Mouse (Mus musculus): ENCODE measurements around the gene Elp4. TPM values are rescaled to one million over a fixed set of nuclear protein-coding genes. Genes with fewer than 3 reads are reported as not detected.
A peak's percentile ranks its signal among the peaks of the same experiment; 100 is the strongest.

The Elp4 gene
- 47.3 and 47.4 TPM in 2 replicates for polyA plus RNA-seq (2016; fragmentation: Nextera tagmentation; extraction: Ambion mirVana)

DNA sequence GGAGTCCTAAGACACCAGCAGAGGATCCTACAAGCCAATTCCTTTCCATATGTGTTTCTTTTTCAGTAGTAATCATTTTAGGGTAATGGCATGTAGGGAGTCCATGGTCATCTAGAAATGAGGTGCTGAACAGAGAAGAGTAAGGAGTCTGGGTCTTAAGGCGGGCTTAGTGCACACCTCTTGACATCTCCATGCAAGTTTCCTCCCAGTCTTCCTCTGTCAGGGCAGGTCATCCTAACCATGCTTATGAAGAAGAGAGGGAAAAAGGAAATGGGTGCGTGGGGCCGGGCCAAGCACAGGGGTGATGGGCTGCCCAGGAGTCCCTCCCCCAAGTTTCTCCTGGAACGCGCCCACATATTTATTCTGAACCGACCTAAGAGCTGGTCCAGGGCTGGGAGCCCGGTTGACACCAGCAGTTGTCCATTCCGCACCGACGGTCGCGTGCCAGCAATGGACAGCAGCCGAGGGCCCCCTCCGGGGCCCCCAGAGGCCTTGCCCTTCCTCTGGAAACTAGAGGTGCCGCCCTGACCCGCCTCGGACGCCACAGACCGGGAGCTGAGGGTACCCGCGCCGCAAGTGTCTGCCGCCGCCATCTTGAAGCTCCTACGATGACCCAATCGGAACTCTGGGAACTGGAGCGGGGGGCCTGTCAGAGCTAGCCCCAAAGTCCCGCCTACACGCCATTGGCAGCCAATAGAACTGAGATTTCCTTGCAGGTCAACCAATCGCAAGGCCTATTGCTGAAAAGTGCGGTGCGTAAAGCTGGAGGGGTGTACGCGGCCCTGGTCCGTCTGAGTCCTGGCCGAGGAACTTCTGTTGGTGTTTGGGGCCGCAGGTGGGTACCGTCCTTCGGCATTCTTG, at the start of gene Elp4, which contains the start of gene Immp1l:
Gene Elp4 (minus strand): TSS at position 669 of the 861 bp plus-strand sequence.
Gene Immp1l (plus strand): TSS at position 743 of the 861 bp plus-strand sequence.
- no peak within 1 kb of the TSS for H3K27ac ChIP-seq
- H3K36me3 ChIP-seq, result no peaks in the 10 kb centered on the region
- peak within 1 kb of the TSS; percentile 77 for H3K4me2 ChIP-seq (replicated peaks)
- no peaks in the 10 kb centered on the region for H3K27me3 ChIP-seq (replicated peaks)
- peaks cover 6% of the 10 kb centered on the region; the same call in 1 of the 2 replicates for H3K4me1 ChIP-seq
- H3K9me3 ChIP-seq, result no peaks in the 10 kb centered on the region
- H3K4me3 ChIP-seq, result peak within 1 kb of the TSS; percentile 72
- WGBS, result under 1% methylated on average over 39 of the region's 39 CpGs
- ATAC-seq (ENCODE audit: low FRiP score, low read depth), result peak; percentile 100
- peak within 1 kb of the TSS; percentile 68 for H3K9ac ChIP-seq

GRCm38 (mm10) chr2:105953862-105954261, 49.5 kb upstream of the Elp4 start:
- Histone ChIP-seq H3K9ac (no peak overlapping the region), H3K27me3 (replicated peaks) (no peaks in the 10 kb centered on the region), H3K9me3 (no peaks in the 10 kb centered on the region), H3K4me2 (replicated peaks) (no peak overlapping the region), H3K4me1 (no peaks in the 10 kb centered on the region), H3K27ac (no peak overlapping the region), H3K36me3 (no peaks in the 10 kb centered on the region), H3K4me3 (no peak overlapping the region)
- no peak for ATAC-seq (ENCODE audit: low FRiP score, low read depth)
- 94% methylated on average over 4 of the region's 4 CpGs for WGBS

DNA sequence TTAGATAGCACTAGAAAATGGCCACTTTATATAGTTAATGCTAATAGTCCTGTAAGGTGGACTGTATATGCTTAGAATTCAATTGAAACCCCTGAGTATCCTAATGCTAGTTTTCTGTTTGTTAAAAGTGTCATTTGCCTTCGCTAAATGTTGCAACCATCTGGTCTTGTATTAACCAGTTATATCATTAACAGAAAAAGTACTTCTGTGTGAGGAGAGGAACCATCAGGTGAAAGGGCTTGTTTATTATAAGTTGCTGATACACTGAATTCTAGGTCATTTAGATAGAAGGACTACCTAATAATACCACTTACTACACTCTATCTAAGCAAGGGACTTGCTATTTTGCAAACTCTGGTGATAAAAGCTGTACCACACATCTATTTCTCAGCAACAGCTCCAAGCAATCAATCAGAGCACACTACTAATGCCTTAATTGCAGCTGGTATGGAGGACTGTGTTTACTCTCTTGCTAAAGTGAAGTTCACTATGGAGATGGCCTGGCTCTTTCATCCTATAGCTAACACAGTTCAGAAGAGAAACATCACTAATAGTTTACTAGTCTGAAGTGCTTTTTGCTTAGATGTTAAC, 47.1 kb upstream of the Elp4 start:
- H3K9me3 ChIP-seq, result no peaks in the 10 kb centered on the region
- H3K4me3 ChIP-seq, result no peak overlapping the region
- H3K36me3 ChIP-seq, result no peaks in the 10 kb centered on the region
- H3K27ac ChIP-seq, result no peak overlapping the region
- no peak overlapping the region for H3K4me2 ChIP-seq (replicated peaks)
- WGBS, result 96% methylated on average over 1 of the region's 1 CpGs
- H3K27me3 ChIP-seq (replicated peaks), result no peaks in the 10 kb centered on the region
- no peak for ATAC-seq (ENCODE audit: low FRiP score, low read depth)
- no peaks in the 10 kb centered on the region for H3K4me1 ChIP-seq
- H3K9ac ChIP-seq, result no peak overlapping the region

- H3K36me3 ChIP-seq, result no peaks in the 10 kb centered on the region
- no peaks in the 10 kb centered on the region for H3K9me3 ChIP-seq
- no peak overlapping the region for H3K27ac ChIP-seq
- 99% methylated on average over 2 of the region's 2 CpGs for WGBS
- no peak for ATAC-seq (ENCODE audit: low FRiP score, low read depth)
- H3K4me3 ChIP-seq, result no peak overlapping the region
- no peak overlapping the region for H3K9ac ChIP-seq
- no peak overlapping the region for H3K4me2 ChIP-seq (replicated peaks)
- H3K27me3 ChIP-seq (replicated peaks), result no peaks in the 10 kb centered on the region
- H3K4me1 ChIP-seq, result no peaks in the 10 kb centered on the region
Observed at GRCm38 (mm10) chr2:105950131-105950530, 45.8 kb upstream of the Elp4 start.

DNA sequence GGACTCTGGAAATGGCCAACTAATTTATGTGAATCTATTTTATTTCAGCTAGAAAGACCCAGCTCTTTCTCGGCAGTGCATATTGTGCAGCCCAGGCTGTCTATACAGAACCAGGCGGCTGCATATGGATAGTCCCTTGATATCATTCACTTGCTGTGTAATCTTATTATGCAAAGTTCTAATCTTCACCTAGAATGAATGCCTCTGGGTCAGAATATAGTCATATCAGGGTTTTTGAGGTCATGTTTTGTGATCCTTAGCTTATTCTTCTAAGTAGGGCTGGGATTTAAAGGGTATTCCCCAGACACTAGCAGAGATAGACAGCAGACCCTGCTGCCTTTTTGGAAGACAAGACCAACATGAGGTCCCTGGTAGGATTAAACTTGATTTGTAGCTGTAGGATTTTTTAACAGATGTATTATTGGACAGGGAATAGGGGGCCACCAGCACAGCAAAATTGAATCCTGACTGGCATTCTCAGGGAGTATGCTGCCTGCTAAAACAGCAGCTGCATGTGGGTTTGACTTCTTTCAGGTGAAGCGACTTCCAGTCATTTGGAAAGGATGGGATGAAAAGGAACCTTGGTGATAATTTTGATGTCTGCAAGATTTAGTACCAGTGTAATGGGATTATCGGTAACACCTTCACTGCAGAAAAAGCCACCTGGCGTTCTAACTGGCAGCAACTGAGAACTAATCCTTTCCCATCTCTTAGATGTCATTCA, 13.4 kb upstream of the Elp4 start:
- H3K36me3 ChIP-seq, result no peaks in the 10 kb centered on the region
- no peak overlapping the region for H3K4me3 ChIP-seq
- WGBS, result 78% methylated on average over 5 of the region's 5 CpGs
- no peak overlapping the region for H3K27ac ChIP-seq
- ATAC-seq (ENCODE audit: low FRiP score, low read depth), result no peak
- no peak overlapping the region for H3K4me2 ChIP-seq (replicated peaks)
- no peak overlapping the region for H3K9ac ChIP-seq
- no peaks in the 10 kb centered on the region for H3K9me3 ChIP-seq
- no peaks in the 10 kb centered on the region for H3K4me1 ChIP-seq
- no peaks in the 10 kb centered on the region for H3K27me3 ChIP-seq (replicated peaks)

- Histone ChIP-seq H3K9ac (no peak overlapping the region), H3K27me3 (replicated peaks) (no peaks in the 10 kb centered on the region), H3K4me3 (no peak overlapping the region), H3K4me2 (replicated peaks) (no peak overlapping the region), H3K36me3 (no peaks in the 10 kb centered on the region), H3K27ac (no peak overlapping the region), H3K9me3 (no peaks in the 10 kb centered on the region), H3K4me1 (no peaks in the 10 kb centered on the region)
- 94% methylated on average over 1 of the region's 1 CpGs for WGBS
- no peak for ATAC-seq (ENCODE audit: low FRiP score, low read depth)
Observed at GRCm38 (mm10) chr2:105916671-105917070, 12.3 kb upstream of the Elp4 start.

GRCm38 (mm10) chr2:105913655-105914366, 9.4 kb upstream of the Elp4 start:
- peaks cover 6% of the 10 kb centered on the region for H3K36me3 ChIP-seq
- H3K27me3 ChIP-seq (replicated peaks), result no peaks in the 10 kb centered on the region
- H3K9ac ChIP-seq, result no peak overlapping the region
- no peaks in the 10 kb centered on the region for H3K9me3 ChIP-seq
- WGBS, result 75% methylated on average over 6 of the region's 6 CpGs
- H3K4me1 ChIP-seq, result no peaks in the 10 kb centered on the region
- no peak overlapping the region for H3K27ac ChIP-seq
- ATAC-seq (ENCODE audit: low FRiP score, low read depth), result no peak
- H3K4me3 ChIP-seq, result no peak overlapping the region
- H3K4me2 ChIP-seq (replicated peaks), result no peak overlapping the region

DNA sequence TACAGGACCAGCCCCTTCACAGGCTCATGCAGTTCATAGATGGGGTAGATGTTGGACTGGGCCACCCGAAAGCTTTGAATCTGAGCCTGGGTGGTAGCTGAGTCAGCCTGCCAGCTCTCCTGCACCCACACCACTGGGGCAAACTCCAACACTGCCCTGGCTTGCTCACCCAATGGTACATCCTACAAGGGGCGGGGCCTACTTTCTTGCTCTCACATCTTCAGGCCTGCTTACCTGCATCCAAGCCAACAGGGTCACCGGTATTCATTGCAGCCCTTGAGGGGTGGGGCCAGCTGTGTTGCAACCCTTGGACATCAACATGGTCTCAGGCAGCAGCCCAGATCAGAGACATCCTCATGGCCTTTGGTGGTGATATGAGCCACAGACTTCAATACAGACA, 6.2 kb upstream of the Elp4 start:
- 89% methylated on average over 3 of the region's 3 CpGs for WGBS
- Histone ChIP-seq H3K9me3 (no peaks in the 10 kb centered on the region), H3K4me1 (no peaks in the 10 kb centered on the region), H3K36me3 (peaks cover 6% of the 10 kb centered on the region), H3K4me3 (no peak overlapping the region), H3K27me3 (replicated peaks) (no peaks in the 10 kb centered on the region), H3K4me2 (replicated peaks) (no peak overlapping the region), H3K27ac (no peak overlapping the region), H3K9ac (no peak overlapping the region)
- no peak for ATAC-seq (ENCODE audit: low FRiP score, low read depth)

GRCm38 (mm10) chr2:105908351-105908750, 4.0 kb upstream of the Elp4 start:
- ATAC-seq (ENCODE audit: low FRiP score, low read depth), result no peak
- Histone ChIP-seq H3K36me3 (peaks cover 6% of the 10 kb centered on the region), H3K27me3 (replicated peaks) (no peaks in the 10 kb centered on the region), H3K4me3 (no peak overlapping the region), H3K4me1 (peaks cover 6% of the 10 kb centered on the region; the same call in 1 of the 2 replicates), H3K9me3 (no peaks in the 10 kb centered on the region), H3K27ac (no peak overlapping the region), H3K4me2 (replicated peaks) (no peak overlapping the region), H3K9ac (no peak overlapping the region)
- WGBS, result 73% methylated on average over 5 of the region's 5 CpGs

DNA sequence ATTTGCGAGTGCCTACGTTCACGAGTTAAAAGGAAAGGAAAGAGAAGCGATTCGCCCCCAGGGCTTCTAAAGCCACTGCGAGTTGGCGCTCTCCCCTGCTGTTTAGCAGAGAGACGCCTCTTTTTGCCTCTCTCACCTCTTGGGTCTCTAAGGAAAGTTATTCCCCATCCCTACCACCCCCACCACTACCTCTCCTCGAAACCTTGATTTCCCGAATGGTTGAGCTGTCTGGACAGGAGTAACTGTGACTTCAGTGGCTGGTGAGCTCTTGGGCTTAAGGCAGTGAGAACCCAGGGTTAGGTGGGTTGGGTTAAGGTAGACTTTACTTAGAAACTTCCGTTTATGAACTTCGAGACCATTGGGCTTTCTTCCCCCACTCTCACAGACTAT, 388 bp upstream of the Elp4 start:
- 2% methylated on average over 12 of the region's 12 CpGs for WGBS
- Histone ChIP-seq H3K9me3 (no peaks in the 10 kb centered on the region), H3K4me1 (peaks cover 6% of the 10 kb centered on the region; the same call in 1 of the 2 replicates), H3K4me2 (replicated peaks) (peak overlapping the region; percentile 77), H3K4me3 (peak overlapping the region; percentile 72), H3K27me3 (replicated peaks) (no peaks in the 10 kb centered on the region), H3K9ac (peak overlapping the region; percentile 64), H3K27ac (no peak overlapping the region), H3K36me3 (no peaks in the 10 kb centered on the region)
- ATAC-seq (ENCODE audit: low FRiP score, low read depth), result peak; percentile 60

GRCm38 (mm10) chr2:105890816-105891215, 13.5 kb downstream of the Elp4 start:
- Histone ChIP-seq H3K27ac (no peak overlapping the region), H3K27me3 (replicated peaks) (no peaks in the 10 kb centered on the region), H3K4me2 (replicated peaks) (no peak overlapping the region), H3K9me3 (peaks cover 11% of the 10 kb centered on the region; the same call in 1 of the 2 replicates), H3K9ac (no peak overlapping the region), H3K4me1 (no peaks in the 10 kb centered on the region), H3K4me3 (no peak overlapping the region), H3K36me3 (peaks cover 13% of the 10 kb centered on the region; the same call in 1 of the 2 replicates)
- ATAC-seq (ENCODE audit: low FRiP score, low read depth), result no peak
